Mouse (Mus musculus) 3134 (cell line): ENCODE measurements around the gene P2ry2.

Source experiments
- DNase-seq: peaks from one replicate; pipeline ENCODE4 v3.0.0-alpha.2; 2011; ENCODE audit warnings: low spot score; ENCODE audit not compliant: insufficient read length; ENCODE audit errors: extremely low read depth

P2ry2 gene

GRCm38 (mm10) chr7:100950031-100950430 lies 62.6 kb downstream of the P2ry2 start:
- no peak for DNase-seq
